Mouse (Mus musculus) midbrain, embryonic 15.5 days (tissue): Measurements from ENCODE around the gene Tm9sf3. TPM values are rescaled to one million over a fixed set of nuclear protein-coding genes. Genes with fewer than 3 reads are reported as not detected.

Experiments used
- polyA plus RNA-seq: library from polyadenylated mRNA; unstranded; fragments of >200 nt; fragmentation: Nextera tagmentation; extraction: Ambion mirVana; gene quantifications from 2 replicates; pipeline ENCODE4 v1.2.1, GENCODE M21; 2015

Tm9sf3 gene
- polyA plus RNA-seq, 1 experiment from 2014 or later = 87.8 TPM

Other genes starting within 250 kb of the Tm9sf3 start
- 0.33 and 0.41 TPM in 2 replicates for gene Dntt, start 234.7 kb downstream of the Tm9sf3 start, polyA plus RNA-seq
- gene Opalin, start 186.9 kb downstream of the Tm9sf3 start, polyA plus RNA-seq = not detected in 2 replicates
- 1.3 and 1.6 TPM in 2 replicates for gene Tll2, start 57.2 kb downstream of the Tm9sf3 start, polyA plus RNA-seq
- gene Pik3ap1, start 121.1 kb upstream of the Tm9sf3 start, polyA plus RNA-seq = 2.4 and 3.0 TPM in 2 replicates
- gene Lcor, start 218.6 kb upstream of the Tm9sf3 start, polyA plus RNA-seq = 19.6 and 23.5 TPM in 2 replicates